Mouse (Mus musculus): ENCODE measurements around the gene Pdcd1lg2. TPM values are rescaled to one million over a fixed set of nuclear protein-coding genes. Genes with fewer than 3 reads are reported as not detected.

The Pdcd1lg2 gene
- total and polyA plus RNA-seq, 3 experiments: 0.14 TPM; not detected in 2

- no peak overlapping the region for H3K4me3 ChIP-seq
- no peaks in the 10 kb centered on the region for H3K27me3 ChIP-seq (ENCODE audit: control insufficient read depth, insufficient read depth, low read length)
- H3K9ac ChIP-seq (ENCODE audit: low read depth, low read length): no peak overlapping the region
- 87% methylated on average over 16 of the region's 16 CpGs for WGBS
- TF ChIP-seq POLR2A (IDR thresholded peaks at IDR 0.05; ENCODE audit: insufficient read depth, low read depth, low read length) (no peak), EP300 (IDR thresholded peaks at IDR 0.05; ENCODE audit: insufficient read depth, low read depth, low read length) (no peak), CTCF (IDR thresholded peaks at IDR 0.05) (no peak)
- no peak for DNase-seq
- H3K36me3 ChIP-seq (ENCODE audit: control insufficient read depth, insufficient read depth, low read length): no peaks in the 10 kb centered on the region
- H3K79me2 ChIP-seq (replicated peaks; ENCODE audit: control insufficient read depth, insufficient read depth, low read length): no peaks in the 10 kb centered on the region
- H3K4me1 ChIP-seq (ENCODE audit: control insufficient read depth, insufficient read depth, low read length): peaks cover 10% of the 10 kb centered on the region
- no peak overlapping the region for H3K27ac ChIP-seq
- intact Hi-C loops (cut with DNase I): no loop called here
Measured at GRCm38 (mm10) chr19:29422013-29422645, 11.4 kb downstream of the Pdcd1lg2 start.

GRCm38 (mm10) chr19:29422796-29423195 is 12.1 kb downstream of the Pdcd1lg2 start:
- Histone ChIP-seq H3K4me1 (ENCODE audit: control insufficient read depth, insufficient read depth, low read length) (peaks cover 8% of the 10 kb centered on the region), H3K4me3 (no peak overlapping the region), H3K27ac (no peak overlapping the region), H3K27me3 (ENCODE audit: control insufficient read depth, insufficient read depth, low read length) (no peaks in the 10 kb centered on the region), H3K36me3 (ENCODE audit: control insufficient read depth, insufficient read depth, low read length) (no peaks in the 10 kb centered on the region), H3K9ac (ENCODE audit: low read depth, low read length) (no peak overlapping the region), H3K79me2 (replicated peaks; ENCODE audit: control insufficient read depth, insufficient read depth, low read length) (no peaks in the 10 kb centered on the region)
- intact Hi-C loops (cut with DNase I): no loop called here
- no peak for DNase-seq
- WGBS: 85% methylated on average over 7 of the region's 7 CpGs
- no peak for TF ChIP-seq POLR2A (IDR thresholded peaks at IDR 0.05; ENCODE audit: insufficient read depth, low read depth, low read length)
- TF ChIP-seq CTCF (IDR thresholded peaks at IDR 0.05): no peak
- TF ChIP-seq EP300 (IDR thresholded peaks at IDR 0.05; ENCODE audit: insufficient read depth, low read depth, low read length): no peak

GRCm38 (mm10) chr19:29430516-29430915 is 19.8 kb downstream of the Pdcd1lg2 start:
- no peak for TF ChIP-seq EP300 (IDR thresholded peaks at IDR 0.05; ENCODE audit: insufficient read depth, low read depth, low read length)
- TF ChIP-seq POLR2A (IDR thresholded peaks at IDR 0.05; ENCODE audit: insufficient read depth, low read depth, low read length): no peak
- TF ChIP-seq CTCF (IDR thresholded peaks at IDR 0.05): no peak

GRCm38 (mm10) chr19:29430953-29431352 is 20.2 kb downstream of the Pdcd1lg2 start:
- intact Hi-C loops (cut with DNase I): no loop called here
- Histone ChIP-seq H3K4me3 (no peak overlapping the region), H3K79me2 (replicated peaks; ENCODE audit: control insufficient read depth, insufficient read depth, low read length) (no peaks in the 10 kb centered on the region), H3K9ac (ENCODE audit: low read depth, low read length) (no peak overlapping the region), H3K27ac (no peak overlapping the region), H3K36me3 (ENCODE audit: control insufficient read depth, insufficient read depth, low read length) (no peaks in the 10 kb centered on the region), H3K27me3 (ENCODE audit: control insufficient read depth, insufficient read depth, low read length) (no peaks in the 10 kb centered on the region), H3K4me1 (ENCODE audit: control insufficient read depth, insufficient read depth, low read length) (no peaks in the 10 kb centered on the region)
- DNase-seq: no peak
- TF ChIP-seq POLR2A (IDR thresholded peaks at IDR 0.05; ENCODE audit: insufficient read depth, low read depth, low read length): no peak
- no peak for TF ChIP-seq EP300 (IDR thresholded peaks at IDR 0.05; ENCODE audit: insufficient read depth, low read depth, low read length)
- no peak for TF ChIP-seq CTCF (IDR thresholded peaks at IDR 0.05)
- 41% methylated on average over 3 of the region's 3 CpGs for WGBS

More at GRCm38 (mm10) chr19:29430516-29430915, 19.8 kb downstream of the Pdcd1lg2 start:
- intact Hi-C loops (cut with DNase I): no loop called here
- no peaks in the 10 kb centered on the region for H3K36me3 ChIP-seq (ENCODE audit: control insufficient read depth, insufficient read depth, low read length)
- H3K27ac ChIP-seq: no peak overlapping the region
- H3K4me3 ChIP-seq: no peak overlapping the region
- no peak for DNase-seq
- H3K4me1 ChIP-seq (ENCODE audit: control insufficient read depth, insufficient read depth, low read length): no peaks in the 10 kb centered on the region
- no peak overlapping the region for H3K9ac ChIP-seq (ENCODE audit: low read depth, low read length)
- 89% methylated on average over 3 of the region's 3 CpGs for WGBS
- no peaks in the 10 kb centered on the region for H3K27me3 ChIP-seq (ENCODE audit: control insufficient read depth, insufficient read depth, low read length)
- H3K79me2 ChIP-seq (replicated peaks; ENCODE audit: control insufficient read depth, insufficient read depth, low read length): no peaks in the 10 kb centered on the region

GRCm38 (mm10) chr19:29436793-29437479 is 26.2 kb downstream of the Pdcd1lg2 start:
- no peak overlapping the region for H3K4me3 ChIP-seq
- no peaks in the 10 kb centered on the region; the same call in 1 of the 2 replicates for H3K36me3 ChIP-seq (ENCODE audit: control insufficient read depth, insufficient read depth, low read length)
- H3K27ac ChIP-seq: no peak overlapping the region
- TF ChIP-seq EP300 (IDR thresholded peaks at IDR 0.05; ENCODE audit: insufficient read depth, low read depth, low read length) (no peak), CTCF (IDR thresholded peaks at IDR 0.05) (no peak), POLR2A (IDR thresholded peaks at IDR 0.05; ENCODE audit: insufficient read depth, low read depth, low read length) (no peak)
- peaks cover 7% of the 10 kb centered on the region for H3K4me1 ChIP-seq (ENCODE audit: control insufficient read depth, insufficient read depth, low read length)
- no peak overlapping the region for H3K9ac ChIP-seq (ENCODE audit: low read depth, low read length)
- WGBS: 87% methylated on average over 18 of the region's 18 CpGs
- no peaks in the 10 kb centered on the region for H3K79me2 ChIP-seq (replicated peaks; ENCODE audit: control insufficient read depth, insufficient read depth, low read length)
- intact Hi-C loops (cut with DNase I): no loop called here
- no peaks in the 10 kb centered on the region for H3K27me3 ChIP-seq (ENCODE audit: control insufficient read depth, insufficient read depth, low read length)
- DNase-seq: no peak

- H3K9ac ChIP-seq (ENCODE audit: low read depth, low read length): no peak overlapping the region
- no peaks in the 10 kb centered on the region for H3K27me3 ChIP-seq (ENCODE audit: control insufficient read depth, insufficient read depth, low read length)
- WGBS: 66% methylated on average over 1 of the region's 1 CpGs
- DNase-seq: no peak
- no peak overlapping the region for H3K27ac ChIP-seq
- no peaks in the 10 kb centered on the region; the same call in 1 of the 2 replicates for H3K36me3 ChIP-seq (ENCODE audit: control insufficient read depth, insufficient read depth, low read length)
- TF ChIP-seq POLR2A (IDR thresholded peaks at IDR 0.05; ENCODE audit: insufficient read depth, low read depth, low read length) (no peak), CTCF (IDR thresholded peaks at IDR 0.05) (no peak), EP300 (IDR thresholded peaks at IDR 0.05; ENCODE audit: insufficient read depth, low read depth, low read length) (no peak)
- no peaks in the 10 kb centered on the region for H3K79me2 ChIP-seq (replicated peaks; ENCODE audit: control insufficient read depth, insufficient read depth, low read length)
- peaks cover 7% of the 10 kb centered on the region for H3K4me1 ChIP-seq (ENCODE audit: control insufficient read depth, insufficient read depth, low read length)
- no peak overlapping the region for H3K4me3 ChIP-seq
- intact Hi-C loops (cut with DNase I): no loop called here
Measured at GRCm38 (mm10) chr19:29437849-29438248, 27.1 kb downstream of the Pdcd1lg2 start.

Data from heart, adult 2 months (tissue).